Mouse (Mus musculus) forebrain, embryonic 16.5 days (tissue): ENCODE results near the gene Borcs7. TPM values are rescaled to one million over a fixed set of nuclear protein-coding genes. Genes with fewer than 3 reads are reported as not detected.

Source experiments
- ATAC-seq: fragments of 200-750 bp; cut with Nextera tagmentation; 2 replicates; pipeline ENCODE4 v1.8.0; 2017; ENCODE audit warnings: mild to moderate bottlenecking, moderate library complexity
- H3K27ac ChIP-seq: fragments of 300-500 bp; sonication (generic); 2 replicates; pipeline ENCODE4 v1.5.1; 2014; ENCODE audit warnings: low read length, control low read depth
- H3K27me3 ChIP-seq: fragments of 300-500 bp; sonication (generic); replicated peaks from 2 replicates; pipeline ENCODE4 v1.6.1; 2014; ENCODE audit warnings: low read length; ENCODE audit not compliant: control insufficient read depth, insufficient read depth
- H3K36me3 ChIP-seq: fragments of 300-500 bp; sonication (generic); 2 replicates; pipeline ENCODE4 v1.6.1; 2014; ENCODE audit not compliant: control insufficient read depth, insufficient read depth
- H3K4me1 ChIP-seq: fragments of 300-500 bp; sonication (generic); replicated peaks from 2 replicates; pipeline ENCODE4 v1.6.1; 2014; ENCODE audit warnings: low read length; ENCODE audit not compliant: control insufficient read depth, insufficient read depth
- H3K4me2 ChIP-seq: fragments of 300-500 bp; sonication (generic); 2 replicates; pipeline ENCODE4 v1.6.1; 2014; ENCODE audit warnings: mild to moderate bottlenecking, low read length, control low read depth
- H3K4me3 ChIP-seq: fragments of 300-500 bp; sonication (generic); replicated peaks from 2 replicates; pipeline ENCODE4 v1.5.1; 2014; ENCODE audit warnings: mild to moderate bottlenecking, low read length, control low read depth
- H3K9ac ChIP-seq: fragments of 300-500 bp; sonication (generic); replicated peaks from 2 replicates; pipeline ENCODE4 v1.6.1; 2014; ENCODE audit warnings: low read depth, low read length, control low read depth
- H3K9me3 ChIP-seq: fragments of 300-500 bp; sonication (generic); 2 replicates; pipeline ENCODE4 v1.6.1; 2016; ENCODE audit warnings: low read length; ENCODE audit not compliant: control insufficient read depth
- WGBS: fragments of 180-500 bp; shearing (Covaris S2); extraction: QIAGEN DNeasy Blood & Tissue Kit; methylation state at CpG from one replicate; pipeline ENCODE4 v1.1.7; 2014; 5-methylcytosine and 5-hydroxymethylcytosine counted together
- polyA plus RNA-seq: library from polyadenylated mRNA; unstranded; fragments of >200 nt; fragmentation: Nextera tagmentation; extraction: Ambion mirVana; gene quantifications from 2 replicates; pipeline ENCODE4 v1.2.1, GENCODE M21; 2015

Borcs7 gene
- polyA plus RNA-seq, 1 experiment from 2014 or later: 14.0 TPM

DNA sequence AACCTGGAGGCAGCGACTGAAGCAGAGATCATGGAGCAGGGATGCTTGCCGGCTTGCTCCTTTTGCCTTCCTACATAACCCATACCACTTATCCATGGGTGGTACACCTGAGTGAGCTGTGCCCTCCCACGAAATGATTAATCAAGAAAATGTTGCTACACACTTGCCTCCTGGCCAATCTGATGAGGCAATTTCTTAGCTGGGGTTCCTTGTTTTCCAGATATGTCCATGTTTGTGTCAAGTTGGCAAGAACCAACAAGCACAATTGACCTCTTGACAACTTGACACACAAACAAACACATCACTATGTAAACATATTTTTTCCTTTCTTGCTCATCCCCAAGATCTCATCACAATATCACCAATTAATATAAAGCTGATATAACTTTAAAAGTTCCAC lies 14.1 kb upstream of the Borcs7 start:
- no peaks in the 10 kb centered on the region for H3K4me1 ChIP-seq
- no peak overlapping the region for H3K9ac ChIP-seq
- H3K27ac ChIP-seq: no peak overlapping the region
- no peaks in the 10 kb centered on the region for H3K27me3 ChIP-seq
- WGBS: 93% methylated on average over 3 of the region's 3 CpGs
- H3K36me3 ChIP-seq: no peaks in the 10 kb centered on the region
- no peak overlapping the region for H3K4me3 ChIP-seq
- ATAC-seq: no peak
- H3K9me3 ChIP-seq: no peaks in the 10 kb centered on the region
- no peak overlapping the region for H3K4me2 ChIP-seq

- 71% methylated on average over 12 of the region's 12 CpGs for WGBS
Measured at GRCm38 (mm10) chr19:46679720-46680383, 9.9 kb upstream of the Borcs7 start.

DNA sequence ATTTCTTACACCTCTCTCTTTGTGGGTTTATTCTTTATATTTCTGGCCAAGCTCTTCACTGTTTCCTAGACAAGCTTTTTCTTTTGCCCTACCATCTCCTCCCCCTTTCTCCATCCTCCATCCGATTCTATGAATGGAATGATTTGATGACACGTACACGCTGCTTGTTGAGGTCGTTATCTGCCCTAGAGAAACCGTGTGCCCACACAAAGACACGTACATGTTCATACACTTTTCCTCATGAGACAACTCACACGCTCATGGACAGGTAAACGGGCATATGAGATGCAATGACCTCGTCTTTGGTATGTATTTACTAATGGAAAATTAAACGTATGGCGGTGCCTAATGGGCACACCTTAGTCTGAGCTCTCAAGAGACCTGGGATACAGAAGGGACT lies 681 bp downstream of the Borcs7 start:
- no peaks in the 10 kb centered on the region for H3K27me3 ChIP-seq
- peaks cover 9% of the 10 kb centered on the region for H3K4me1 ChIP-seq
- peak overlapping the region; percentile 96 for H3K9ac ChIP-seq
- peak overlapping the region; percentile 75 for H3K4me2 ChIP-seq
- H3K9me3 ChIP-seq: no peaks in the 10 kb centered on the region
- peak overlapping the region; percentile 84 for H3K27ac ChIP-seq
- H3K4me3 ChIP-seq: peak overlapping the region; percentile 84
- H3K36me3 ChIP-seq: no peaks in the 10 kb centered on the region
- 69% methylated on average over 11 of the region's 11 CpGs for WGBS
- peak; percentile 19 for ATAC-seq

More at GRCm38 (mm10) chr19:46679720-46680383, 9.9 kb upstream of the Borcs7 start:
- no peak overlapping the region for H3K9ac ChIP-seq
- ATAC-seq: no peak
- H3K4me3 ChIP-seq: no peak overlapping the region
- H3K9me3 ChIP-seq: no peaks in the 10 kb centered on the region
- no peaks in the 10 kb centered on the region for H3K36me3 ChIP-seq
- H3K27me3 ChIP-seq: no peaks in the 10 kb centered on the region
- no peaks in the 10 kb centered on the region for H3K4me1 ChIP-seq
- H3K4me2 ChIP-seq: no peak overlapping the region
- H3K27ac ChIP-seq: no peak overlapping the region

DNA sequence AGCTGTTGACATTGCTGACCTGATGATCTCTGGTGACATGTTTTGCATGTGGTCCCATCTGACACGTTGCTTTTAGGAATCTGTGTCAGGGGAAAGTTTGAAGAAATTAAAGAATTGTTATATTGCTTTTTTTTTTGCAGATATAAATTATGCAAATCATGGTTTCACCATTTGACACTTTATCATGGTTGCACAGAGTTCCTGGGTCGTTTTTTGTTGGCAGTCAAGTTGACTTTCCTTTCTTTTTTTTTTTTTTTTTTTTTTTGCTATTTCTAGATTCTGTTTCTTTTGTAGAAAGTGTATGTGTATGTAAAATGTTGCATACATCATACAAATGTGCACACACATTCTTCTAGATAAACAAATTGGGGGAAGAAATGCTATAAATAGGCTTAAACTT lies 1.4 kb downstream of the Borcs7 start:
- Histone ChIP-seq H3K9me3 (no peaks in the 10 kb centered on the region), H3K4me1 (peaks cover 9% of the 10 kb centered on the region), H3K27me3 (no peaks in the 10 kb centered on the region), H3K9ac (no peak overlapping the region), H3K4me2 (no peak overlapping the region), H3K36me3 (no peaks in the 10 kb centered on the region), H3K27ac (no peak overlapping the region), H3K4me3 (no peak overlapping the region)
- WGBS: 81% methylated on average over 2 of the region's 2 CpGs
- ATAC-seq: no peak

DNA sequence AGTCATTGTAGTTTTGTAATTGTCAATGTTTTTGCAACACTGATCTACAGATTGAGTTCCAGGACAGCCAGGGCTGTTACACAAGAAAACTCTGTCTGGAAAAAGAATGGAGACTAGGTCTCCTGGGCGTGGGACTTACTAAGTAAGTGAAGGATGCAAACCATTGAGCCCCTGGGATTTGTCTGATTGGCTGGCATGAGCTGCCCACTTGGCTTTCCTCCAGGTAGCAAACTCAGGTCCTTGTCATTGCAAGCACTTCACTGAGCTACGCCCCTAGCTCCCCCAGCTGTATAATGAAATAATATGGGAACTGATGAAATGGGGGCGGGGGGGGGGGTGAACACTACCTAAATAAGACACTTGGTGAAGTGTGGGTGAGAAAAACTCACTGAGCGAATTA lies 3.4 kb downstream of the Borcs7 start:
- ATAC-seq: no peak
- no peaks in the 10 kb centered on the region for H3K36me3 ChIP-seq
- no peak overlapping the region for H3K27ac ChIP-seq
- H3K4me3 ChIP-seq: no peak overlapping the region
- H3K9ac ChIP-seq: no peak overlapping the region
- no peak overlapping the region for H3K4me2 ChIP-seq
- H3K27me3 ChIP-seq: no peaks in the 10 kb centered on the region
- H3K4me1 ChIP-seq: peaks cover 9% of the 10 kb centered on the region
- no peaks in the 10 kb centered on the region for H3K9me3 ChIP-seq
- WGBS: 86% methylated on average over 4 of the region's 4 CpGs

- 90% methylated on average over 8 of the region's 8 CpGs for WGBS
- no peak overlapping the region for H3K27ac ChIP-seq
- no peaks in the 10 kb centered on the region for H3K27me3 ChIP-seq
- H3K4me1 ChIP-seq: no peaks in the 10 kb centered on the region
- no peak overlapping the region for H3K4me3 ChIP-seq
- ATAC-seq: no peak
- no peaks in the 10 kb centered on the region for H3K36me3 ChIP-seq
- H3K9ac ChIP-seq: no peak overlapping the region
- no peaks in the 10 kb centered on the region for H3K9me3 ChIP-seq
- no peak overlapping the region for H3K4me2 ChIP-seq
Measured at GRCm38 (mm10) chr19:46696482-46696881, 6.8 kb downstream of the Borcs7 start.

- Histone ChIP-seq H3K9ac (no peak overlapping the region), H3K27ac (no peak overlapping the region), H3K4me1 (no peaks in the 10 kb centered on the region), H3K9me3 (no peaks in the 10 kb centered on the region), H3K27me3 (no peaks in the 10 kb centered on the region), H3K4me2 (no peak overlapping the region), H3K36me3 (no peaks in the 10 kb centered on the region), H3K4me3 (no peak overlapping the region)
- WGBS: 78% methylated on average over 7 of the region's 7 CpGs
- no peak for ATAC-seq
Measured at GRCm38 (mm10) chr19:46696943-46697342, 7.2 kb downstream of the Borcs7 start.

- WGBS: 48% methylated on average over 19 of the region's 19 CpGs
Measured at GRCm38 (mm10) chr19:46697840-46698517, 8.3 kb downstream of the Borcs7 start.

GRCm38 (mm10) chr19:46699011-46699481 lies 9.3 kb downstream of the Borcs7 start:
- Histone ChIP-seq H3K27ac (no peak overlapping the region), H3K4me2 (no peak overlapping the region), H3K4me3 (no peak overlapping the region), H3K4me1 (no peaks in the 10 kb centered on the region), H3K9ac (no peak overlapping the region), H3K9me3 (no peaks in the 10 kb centered on the region), H3K27me3 (no peaks in the 10 kb centered on the region), H3K36me3 (no peaks in the 10 kb centered on the region)
- 84% methylated on average over 10 of the region's 10 CpGs for WGBS
- ATAC-seq: no peak

More at GRCm38 (mm10) chr19:46697840-46698517, 8.3 kb downstream of the Borcs7 start:
- no peak overlapping the region for H3K4me3 ChIP-seq
- H3K27me3 ChIP-seq: no peaks in the 10 kb centered on the region
- H3K4me2 ChIP-seq: no peak overlapping the region
- H3K9me3 ChIP-seq: no peaks in the 10 kb centered on the region
- no peak overlapping the region for H3K27ac ChIP-seq
- no peaks in the 10 kb centered on the region for H3K4me1 ChIP-seq
- no peak overlapping the region for H3K9ac ChIP-seq
- ATAC-seq: no peak
- no peaks in the 10 kb centered on the region for H3K36me3 ChIP-seq
